Mouse (Mus musculus): ENCODE results near the gene Serpina3c.

Gene Serpina3c

GRCm38 (mm10) chr12:104153656-104154055 lies at the start of gene Serpina3c:
Gene Serpina3c (minus strand): TSS chr12:104153870.
- no peak for DNase-seq (ENCODE audit: low spot score in 2 of 2)

- DNase-seq (ENCODE audit: low spot score in 2 of 2), result no peak
These were observed 37.2 kb upstream of the Serpina3c start for GRCm38 (mm10) chr12:104190852-104191251.

- no peak for DNase-seq (ENCODE audit: low spot score in 2 of 2)
These were observed 35.6 kb upstream of the Serpina3c start for GRCm38 (mm10) chr12:104189246-104189645.

- peak; percentile 17 to 18 for DNase-seq (ENCODE audit: low spot score in 2 of 2)
These were observed 32.4 kb upstream of the Serpina3c start for GRCm38 (mm10) chr12:104186041-104186581.

GRCm38 (mm10) chr12:104185046-104185445 lies 31.4 kb upstream of the Serpina3c start:
- DNase-seq (ENCODE audit: low spot score in 2 of 2), result no peak

- no peak for DNase-seq (ENCODE audit: low spot score in 2 of 2)
These were observed 25.3 kb upstream of the Serpina3c start for GRCm38 (mm10) chr12:104178987-104179386.

- no peak for DNase-seq (ENCODE audit: low spot score in 2 of 2)
These were observed 24.9 kb upstream of the Serpina3c start for GRCm38 (mm10) chr12:104178577-104178976.

GRCm38 (mm10) chr12:104175636-104176035 lies 22.0 kb upstream of the Serpina3c start:
- DNase-seq (ENCODE audit: low spot score in 2 of 2), result no peak

- no peak for DNase-seq (ENCODE audit: low spot score in 2 of 2)
These were observed 21.1 kb upstream of the Serpina3c start for GRCm38 (mm10) chr12:104174747-104175146.

- no peak for DNase-seq (ENCODE audit: low spot score in 2 of 2)
These were observed 527 bp downstream of the Serpina3c start for GRCm38 (mm10) chr12:104153041-104153645.

- DNase-seq (ENCODE audit: low spot score in 2 of 2), result no peak
These were observed 1.7 kb downstream of the Serpina3c start for GRCm38 (mm10) chr12:104151989-104152388.

GRCm38 (mm10) chr12:104145571-104145970 lies 8.1 kb downstream of the Serpina3c start:
- no peak for DNase-seq (ENCODE audit: low spot score in 2 of 2)

GRCm38 (mm10) chr12:104143286-104143685 lies 10.4 kb downstream of the Serpina3c start:
- DNase-seq (ENCODE audit: low spot score in 2 of 2), result no peak

GRCm38 (mm10) chr12:104142427-104142826 lies 11.2 kb downstream of the Serpina3c start:
- no peak for DNase-seq (ENCODE audit: low spot score in 2 of 2)

GRCm38 (mm10) chr12:104141506-104141905 lies 12.2 kb downstream of the Serpina3c start:
- DNase-seq (ENCODE audit: low spot score in 2 of 2), result no peak

- no peak for DNase-seq (ENCODE audit: low spot score in 2 of 2)
These were observed 13.0 kb downstream of the Serpina3c start for GRCm38 (mm10) chr12:104140543-104141103.

- DNase-seq (ENCODE audit: low spot score in 2 of 2), result no peak
These were observed 15.5 kb downstream of the Serpina3c start for GRCm38 (mm10) chr12:104138216-104138615.

GRCm38 (mm10) chr12:104131041-104131440 lies 22.6 kb downstream of the Serpina3c start:
- DNase-seq (ENCODE audit: low spot score in 2 of 2), result no peak

- DNase-seq (ENCODE audit: low spot score in 2 of 2), result no peak
These were observed 26.0 kb downstream of the Serpina3c start, which contains the start of gene Serpina3b for GRCm38 (mm10) chr12:104127696-104128095. Gene Serpina3b (plus strand): TSS chr12:104127996.

- DNase-seq (ENCODE audit: low spot score in 2 of 2), result no peak
These were observed 28.6 kb downstream of the Serpina3c start for GRCm38 (mm10) chr12:104125021-104125560.

GRCm38 (mm10) chr12:104123996-104124395 lies 29.7 kb downstream of the Serpina3c start:
- no peak for DNase-seq (ENCODE audit: low spot score in 2 of 2)

GRCm38 (mm10) chr12:104123097-104123496 lies 30.6 kb downstream of the Serpina3c start:
- no peak for DNase-seq (ENCODE audit: low spot score in 2 of 2)

All from right cerebral cortex, adult 2 months (tissue).